Mouse (Mus musculus) heart, postnatal 36 days (tissue): ENCODE measurements around the gene Adarb2. TPM values are rescaled to one million over a fixed set of nuclear protein-coding genes. Genes with fewer than 3 reads are reported as not detected.

Experiments
- DNase-seq, 2 experiments: peaks; one replicate each; pipeline ENCODE4 v3.0.0; 2021 to 2022
- intact Hi-C: fragments of 180-260 bp; cut with DNase I; formaldehyde crosslinking; loops from one replicate; pipeline ENCODE4 v1.15.1; 2025
- total RNA-seq, 2 experiments: library from RNA; stranded (reverse); gene quantifications; 2 replicates each; pipeline ENCODE4 v1.2.3; 2021

The Adarb2 gene
- total RNA-seq, 2 experiments from 2014 or later, result not detected

DNA sequence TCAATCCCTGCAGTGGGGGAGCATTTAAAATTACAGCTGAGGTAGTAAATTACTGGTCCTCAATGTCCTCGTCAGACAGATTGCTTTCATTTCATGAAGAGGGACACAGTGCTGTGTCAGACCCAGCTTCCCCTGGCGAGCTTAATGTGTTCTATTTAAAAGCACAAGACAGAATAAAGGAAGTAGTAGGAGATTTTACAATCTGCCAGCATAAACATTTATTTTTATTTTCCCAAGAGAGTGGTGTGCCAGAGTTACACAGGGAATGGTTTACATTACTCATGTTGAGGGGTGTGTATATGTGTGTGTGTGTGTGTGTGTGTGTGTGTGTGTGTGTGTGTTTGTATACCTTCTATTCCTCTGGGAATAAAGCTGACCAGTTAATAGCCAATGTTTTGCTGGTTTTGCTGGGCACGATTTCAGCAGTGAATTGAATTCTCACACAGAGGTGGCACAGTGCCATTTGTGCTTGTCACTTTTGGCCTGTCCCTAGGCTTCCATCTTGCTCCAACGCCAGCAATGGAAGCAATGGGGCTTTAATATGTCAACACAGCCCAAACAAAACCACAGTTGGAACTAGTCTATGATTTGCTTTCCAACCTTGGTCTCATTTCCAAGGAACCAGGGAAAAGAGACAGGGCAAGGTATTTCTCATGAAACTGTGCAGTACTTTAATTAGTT lies 282.1 kb downstream of the Adarb2 start:
- intact Hi-C loops, result no loop called here
- peak; percentile 19 to 31 for DNase-seq

- intact Hi-C loops, result no loop called here
Observed at GRCm38 (mm10) chr13:8487756-8488434, 285.2 kb downstream of the Adarb2 start.

GRCm38 (mm10) chr13:8493363-8493762 lies 290.7 kb downstream of the Adarb2 start:
- intact Hi-C loops, result no loop called here
- no peak for DNase-seq

More at GRCm38 (mm10) chr13:8487756-8488434, 285.2 kb downstream of the Adarb2 start:
- DNase-seq, result no peak

- intact Hi-C loops, result no loop called here
- DNase-seq, result no peak
Observed at GRCm38 (mm10) chr13:8499551-8499950, 296.9 kb downstream of the Adarb2 start.

DNA sequence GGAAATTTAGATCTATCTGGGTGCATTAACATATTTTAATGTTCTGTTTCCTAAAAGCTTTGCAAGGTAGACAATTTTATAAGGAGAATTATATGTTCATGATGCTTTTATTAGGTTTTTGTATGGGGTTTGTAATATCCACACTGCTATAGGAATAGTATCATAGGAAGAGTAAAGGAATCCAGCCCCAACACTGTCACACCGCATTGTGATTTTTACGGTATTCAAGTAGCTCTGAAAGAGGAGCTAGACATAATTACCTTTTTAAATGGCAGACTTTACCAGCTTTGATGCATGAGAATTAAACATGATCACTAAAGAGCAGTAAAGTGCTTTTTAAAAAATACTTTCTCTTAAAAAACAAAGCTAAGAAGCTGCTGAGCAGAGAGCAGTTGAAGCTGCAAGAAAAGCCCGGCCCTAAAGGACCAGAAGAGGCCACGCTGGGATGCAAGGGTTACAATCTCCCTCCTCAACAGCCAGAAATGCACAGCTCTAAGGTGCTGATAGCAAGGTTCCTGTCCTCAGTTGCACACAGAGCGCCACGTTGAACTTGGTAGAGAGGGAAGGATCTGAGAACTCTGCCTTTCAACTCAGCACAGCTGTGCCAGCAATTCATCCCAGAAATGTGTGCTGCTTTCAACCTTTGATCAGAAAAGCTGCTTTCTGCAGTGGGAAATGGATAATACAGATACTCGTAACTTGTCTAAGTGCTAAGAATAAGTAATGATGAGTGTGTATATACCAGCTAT lies 308.6 kb downstream of the Adarb2 start:
- intact Hi-C loops, result no loop called here
- DNase-seq, result no peak

- no peak for DNase-seq
- intact Hi-C loops, result no loop called here
Observed at GRCm38 (mm10) chr13:8515979-8516715, 313.5 kb downstream of the Adarb2 start.

GRCm38 (mm10) chr13:8519204-8519603 lies 316.5 kb downstream of the Adarb2 start:
- intact Hi-C loops, result no loop called here
- no peak for DNase-seq

GRCm38 (mm10) chr13:8525748-8526631 lies 323.3 kb downstream of the Adarb2 start:
- DNase-seq, result no peak
- intact Hi-C loops, result no loop called here

- DNase-seq, result no peak
Observed at GRCm38 (mm10) chr13:8534265-8535113, 331.8 kb downstream of the Adarb2 start.

GRCm38 (mm10) chr13:8538481-8538880 lies 335.8 kb downstream of the Adarb2 start:
- intact Hi-C loops, result no loop called here

More at GRCm38 (mm10) chr13:8534265-8535113, 331.8 kb downstream of the Adarb2 start:
- intact Hi-C loops, result no loop called here

GRCm38 (mm10) chr13:8538896-8539295 lies 336.2 kb downstream of the Adarb2 start:
- intact Hi-C loops, result no loop called here
- DNase-seq, result no peak

More at GRCm38 (mm10) chr13:8538481-8538880, 335.8 kb downstream of the Adarb2 start:
- no peak for DNase-seq

- intact Hi-C loops, result no loop called here
- no peak for DNase-seq
Observed at GRCm38 (mm10) chr13:8542684-8543083, 340.0 kb downstream of the Adarb2 start.

- intact Hi-C loops, result no loop called here
- no peak for DNase-seq
Observed at GRCm38 (mm10) chr13:8552242-8552641, 349.6 kb downstream of the Adarb2 start.

GRCm38 (mm10) chr13:8557784-8558183 lies 355.1 kb downstream of the Adarb2 start:
- no peak for DNase-seq
- intact Hi-C loops, result no loop called here

GRCm38 (mm10) chr13:8560485-8560884 lies 357.8 kb downstream of the Adarb2 start:
- intact Hi-C loops, result no loop called here
- DNase-seq, result no peak

- intact Hi-C loops, result no loop called here
- no peak for DNase-seq
Observed at GRCm38 (mm10) chr13:8563161-8563560, 360.5 kb downstream of the Adarb2 start.

GRCm38 (mm10) chr13:8567111-8568026 lies 364.7 kb downstream of the Adarb2 start:
- no peak for DNase-seq
- intact Hi-C loops, result no loop called here

- DNase-seq, result no peak
- intact Hi-C loops, result no loop called here
Observed at GRCm38 (mm10) chr13:8570269-8570668, 367.6 kb downstream of the Adarb2 start.
